Mouse (Mus musculus) layer of hippocampus, postnatal 25 days (tissue): ENCODE results near the gene Exoc6b. TPM values are rescaled to one million over a fixed set of nuclear protein-coding genes. Genes with fewer than 3 reads are reported as not detected.

Source experiments
- DNase-seq, 2 experiments: peaks; one replicate each; pipeline ENCODE4 v3.0.0; 2022; ENCODE audit warnings: mixed read lengths in 2 of 2, low spot score in 1 of 2; ENCODE audit errors: extremely low spot score in 1 of 2
- total RNA-seq, 2 experiments: library from RNA; stranded (reverse); gene quantifications; 2 replicates each; pipeline ENCODE4 v1.2.3; 2021

The Exoc6b gene
- total RNA-seq, 2 experiments from 2014 or later, result 119 to 122 TPM

- DNase-seq, result no peak
These were observed 499.7 kb downstream of the Exoc6b start for GRCm38 (mm10) chr6:84569590-84569989.

GRCm38 (mm10) chr6:84568880-84569279 is 500.4 kb downstream of the Exoc6b start:
- no peak for DNase-seq

Other genes with a start within 250 kb of the Exoc6b start
- gene Spr, start 68.3 kb upstream of the Exoc6b start, total RNA-seq, result 10 to 100 TPM; 45.0 to 51.4 TPM
- 10 to 100 TPM; 19.5 to 20.5 TPM for gene Emx1, start 117.9 kb upstream of the Exoc6b start, total RNA-seq